Mouse (Mus musculus): ENCODE measurements around the gene Axl.
"Not testable (repeated sequence)": the region's sequence is repeated elsewhere in the genome, so short reads cannot be mapped to it uniquely, and the experiment has no call there.

The Axl gene

DNA sequence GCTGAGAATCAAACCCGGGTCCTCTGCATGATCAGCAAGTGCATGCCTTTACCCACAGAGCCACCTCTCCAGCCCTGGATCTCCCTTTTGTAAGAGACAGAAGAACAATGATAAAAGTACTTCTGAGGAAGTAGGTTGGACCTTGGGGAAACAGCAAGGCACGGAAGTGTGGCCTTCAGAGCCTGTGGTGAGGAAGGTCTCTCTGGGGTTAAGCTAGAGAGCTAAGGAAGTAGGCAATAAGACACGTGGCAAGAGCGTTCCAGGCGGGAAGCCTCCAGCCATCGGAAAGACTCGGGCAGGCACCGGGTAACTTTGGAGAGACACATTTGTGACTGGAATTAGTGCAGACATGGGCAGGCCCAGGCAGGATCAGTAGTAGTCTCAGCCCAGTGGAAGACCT, 6.3 kb upstream of the Axl start:
- CTCF ChIA-PET = no interaction called here

DNA sequence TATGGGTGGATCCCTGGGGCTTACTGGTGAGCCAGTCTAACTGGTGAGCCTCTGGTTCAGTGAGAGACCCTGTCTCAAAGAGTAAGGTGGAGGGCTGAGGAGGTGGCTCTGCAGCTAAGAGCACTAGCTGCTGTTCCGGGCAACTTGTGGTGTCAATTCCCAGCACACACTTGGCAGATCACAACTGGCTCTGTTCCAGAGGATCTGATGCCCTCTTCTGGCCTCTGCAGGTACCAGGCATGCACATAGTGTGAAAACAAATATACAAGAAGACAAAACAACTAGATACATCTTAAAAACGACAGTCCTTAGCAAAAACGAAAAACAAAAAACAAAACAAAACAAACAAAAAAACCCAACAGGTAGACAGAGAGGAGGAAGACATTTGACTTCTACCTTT, 5.2 kb upstream of the Axl start:
- CTCF ChIA-PET = no interaction called here

DNA sequence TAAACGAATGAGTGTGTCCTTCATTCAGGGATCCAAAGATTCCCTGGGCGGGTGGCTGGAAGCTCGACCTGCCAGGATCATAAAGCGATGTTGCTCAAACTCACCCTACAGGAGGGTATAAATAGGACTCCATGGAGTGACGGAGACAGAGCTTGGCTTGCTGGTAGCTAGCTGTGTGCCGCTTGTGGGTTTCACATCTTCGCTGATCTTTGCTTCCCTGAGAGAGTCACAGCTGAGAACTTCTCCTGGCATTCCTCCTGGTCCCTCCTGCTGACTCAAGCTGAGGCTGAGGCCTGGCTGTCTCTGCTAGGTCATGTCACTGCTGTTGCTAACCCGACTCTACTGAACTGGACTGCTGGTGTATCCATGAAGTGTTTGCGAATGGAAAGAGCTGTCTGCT, 4.5 kb upstream of the Axl start:
- CTCF ChIA-PET = not testable (repeated sequence)

DNA sequence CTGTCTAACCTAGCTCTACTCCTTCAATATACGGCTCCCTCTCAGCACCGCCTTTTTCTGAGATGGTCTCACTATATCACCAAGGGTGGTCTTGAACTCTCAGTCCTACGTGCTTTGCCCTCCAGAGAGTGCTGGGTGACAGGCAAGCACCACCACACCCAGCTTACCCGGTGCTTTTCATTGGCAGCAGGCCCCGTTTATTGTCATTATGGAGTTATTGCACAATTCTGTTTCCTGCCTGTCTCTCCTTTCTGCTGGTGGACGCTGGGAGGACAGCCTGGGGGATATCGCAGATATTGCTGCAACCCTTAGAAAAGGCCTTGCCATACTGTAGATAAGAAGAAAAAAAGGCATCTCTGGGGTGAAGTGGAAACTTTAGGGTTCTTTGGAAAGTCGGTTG, 2.1 kb upstream of the Axl start:
- CTCF ChIA-PET = no interaction called here

DNA sequence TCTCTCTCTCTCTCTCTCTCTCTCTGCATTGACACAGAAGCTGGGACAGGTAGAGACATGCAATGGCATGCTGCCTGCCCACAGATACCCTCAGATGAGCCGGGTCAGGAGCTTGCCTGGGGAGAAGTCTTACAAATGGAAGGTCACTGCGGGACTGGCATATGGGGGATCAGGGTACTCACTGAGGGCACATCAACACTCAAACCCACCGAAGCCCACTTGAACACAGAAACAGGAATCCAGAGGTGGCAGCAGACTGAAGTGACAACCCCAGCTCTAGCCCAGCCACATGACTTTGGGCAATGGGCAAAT, 580 bp upstream of the Axl start:
- CTCF ChIA-PET = no interaction called here

DNA sequence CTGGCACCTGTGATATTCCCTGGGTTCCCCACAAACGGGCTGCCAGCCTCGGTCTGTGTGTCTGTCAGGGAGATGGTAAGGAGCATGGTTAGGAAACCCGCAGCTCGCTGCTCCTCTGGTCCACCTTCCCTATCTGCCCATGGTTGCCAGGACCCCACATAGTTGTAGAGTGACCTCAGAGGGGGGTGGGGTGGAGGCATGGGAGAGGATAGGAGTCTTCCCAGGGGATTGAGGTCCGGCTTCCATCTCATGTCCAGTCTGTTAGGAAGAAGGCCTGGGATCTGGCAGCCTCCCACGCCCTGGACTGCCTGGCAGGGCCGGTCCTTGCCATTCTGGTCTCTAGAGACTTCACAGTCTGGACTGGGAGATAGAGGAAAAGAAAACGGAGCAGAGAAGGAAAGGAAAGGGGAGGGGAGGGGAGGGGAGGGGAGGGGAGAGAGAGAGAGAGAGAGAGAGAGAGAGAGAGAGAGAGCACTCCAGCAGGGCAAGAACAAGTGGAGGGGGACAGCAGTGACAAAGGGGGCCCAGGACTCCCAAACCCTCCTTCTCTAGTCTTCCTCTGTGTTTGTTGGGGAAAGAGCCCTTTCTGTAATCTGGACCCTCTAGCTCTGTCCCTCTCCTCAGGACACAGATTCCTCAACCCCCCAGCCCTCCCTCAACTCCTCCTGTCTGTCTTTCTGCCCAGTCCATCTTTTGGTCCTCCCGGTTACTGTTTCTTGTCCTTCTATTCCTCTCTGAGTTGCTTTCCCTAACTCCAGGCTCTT, 867 bp downstream of the Axl start:
- CTCF ChIA-PET = no interaction called here

DNA sequence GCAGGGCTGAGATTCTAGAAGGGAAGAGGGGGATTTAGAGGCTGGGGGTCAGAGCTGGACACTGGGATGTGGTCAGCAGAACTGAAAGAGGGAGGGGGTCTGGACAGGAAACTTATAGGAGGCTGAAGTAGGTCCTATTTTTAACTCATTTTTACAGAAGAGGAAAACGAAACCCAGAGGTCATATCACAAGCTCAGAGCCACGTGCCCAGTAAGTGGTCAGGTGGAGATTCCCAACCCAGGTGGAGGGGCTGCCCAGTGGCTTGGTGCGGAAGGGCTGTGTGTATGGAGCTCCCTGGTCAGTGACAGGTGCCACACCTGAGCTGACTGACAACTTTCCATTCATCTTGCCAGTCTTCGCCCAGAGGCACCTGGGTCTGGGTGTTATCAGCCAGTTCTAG, 1.5 kb downstream of the Axl start:
- CTCF ChIA-PET = no interaction called here

DNA sequence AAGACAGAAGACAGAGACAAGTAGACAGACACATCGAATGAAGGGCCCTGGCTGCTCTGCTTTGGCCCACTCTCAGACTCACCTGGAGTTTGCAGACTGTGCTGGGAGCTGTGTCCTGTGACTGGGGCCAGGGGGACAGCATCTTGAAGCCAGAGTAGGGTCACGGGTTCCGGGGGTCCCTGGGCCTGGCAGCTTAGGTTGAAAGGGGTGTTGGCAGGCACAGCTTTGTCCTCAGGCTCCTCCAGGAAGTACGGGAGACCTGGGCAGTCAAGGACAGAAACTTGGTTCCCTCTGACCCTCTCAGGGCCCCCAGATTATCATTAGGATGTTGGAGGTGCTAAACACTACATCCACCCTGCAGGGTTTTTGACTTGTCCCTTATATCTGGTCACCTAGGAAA, 2.8 kb downstream of the Axl start:
- CTCF ChIA-PET = no interaction called here

DNA sequence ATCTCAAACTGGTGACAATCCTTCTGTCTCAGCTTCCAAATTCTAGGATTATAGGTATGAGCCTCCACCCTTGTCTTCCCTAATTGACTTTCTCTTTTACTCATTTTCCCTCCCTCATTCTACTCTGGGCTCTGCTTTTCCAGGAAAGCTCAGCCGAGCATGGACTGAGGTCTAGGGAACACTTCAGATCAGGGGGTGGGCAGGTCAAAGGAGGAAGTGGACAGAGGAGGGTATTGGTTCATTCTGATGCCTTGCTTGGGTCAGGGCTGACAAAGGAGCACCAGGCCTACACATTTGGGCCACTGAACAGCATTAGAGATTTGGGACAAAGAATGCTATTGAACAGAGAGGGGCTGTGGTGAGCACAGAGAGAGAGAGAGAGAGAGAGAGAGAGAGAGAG, 3.7 kb downstream of the Axl start:
- CTCF ChIA-PET = no interaction called here

DNA sequence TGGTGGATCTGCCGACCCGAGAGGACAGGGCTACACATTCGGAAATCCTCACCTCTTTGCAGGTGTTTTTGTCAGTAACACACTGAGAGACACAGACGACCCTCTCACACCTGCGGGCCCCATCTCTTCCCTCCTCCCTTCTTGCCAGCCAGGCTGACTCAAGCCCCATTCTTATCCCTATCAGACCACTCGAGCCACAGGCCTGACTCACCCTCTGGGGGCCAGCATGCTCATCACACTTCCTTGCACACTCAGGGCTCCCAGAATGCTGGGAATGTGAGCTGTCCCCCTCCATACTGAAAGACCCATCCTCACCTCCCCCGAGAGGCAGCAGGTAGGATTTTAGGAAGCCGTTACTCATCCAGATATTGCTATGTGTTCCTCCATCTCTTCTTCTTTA, 4.8 kb downstream of the Axl start:
- CTCF ChIA-PET = no interaction called here

DNA sequence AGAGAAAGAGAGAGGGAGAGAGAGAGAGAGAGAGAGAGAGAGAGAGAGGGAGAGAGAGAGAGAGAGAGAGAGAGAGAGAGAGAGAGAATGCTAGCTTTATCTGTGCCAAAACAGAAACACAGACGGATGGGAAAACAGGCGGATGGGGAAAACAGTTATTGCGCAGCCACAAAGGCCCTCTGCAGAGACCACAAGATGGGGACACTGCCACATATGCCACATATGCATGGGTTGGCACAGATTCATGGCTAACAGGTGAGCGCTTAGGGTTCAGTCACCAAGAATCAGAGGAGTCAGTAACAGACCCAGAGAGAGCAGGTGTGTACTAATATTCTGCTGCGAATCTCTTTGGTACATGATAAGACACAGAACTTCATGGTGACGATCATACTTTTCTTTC, 5.8 kb downstream of the Axl start:
- CTCF ChIA-PET = no interaction called here

DNA sequence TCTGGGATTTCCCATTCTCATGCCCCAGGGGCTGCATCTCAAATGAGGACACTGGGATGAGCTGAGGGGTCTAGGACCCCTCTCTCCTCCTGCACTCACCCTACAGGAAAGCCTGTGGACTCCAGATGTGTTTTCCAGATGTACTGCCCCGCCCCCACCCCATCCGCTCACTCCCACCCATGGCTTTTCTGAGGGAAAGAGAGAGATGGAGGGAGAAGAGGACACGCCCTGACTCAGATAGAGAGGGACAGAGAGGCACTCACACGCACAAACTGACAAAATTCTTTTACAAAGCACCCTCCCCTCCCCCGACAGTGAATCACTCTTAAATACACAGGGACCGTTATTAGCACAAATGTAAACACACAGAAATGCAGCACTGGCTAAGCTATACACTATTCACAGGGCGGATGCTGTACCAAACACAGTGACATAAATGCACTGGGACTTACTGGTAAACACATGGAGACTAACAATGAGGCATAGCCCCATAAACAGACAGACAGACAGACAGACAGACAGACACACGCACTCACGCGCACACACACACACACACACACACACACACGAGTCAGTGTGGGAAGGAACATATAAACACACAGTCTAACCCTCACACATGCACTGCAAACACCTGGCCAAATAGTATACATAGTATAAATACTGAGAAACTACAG, 6.4 kb downstream of the Axl start:
- CTCF ChIA-PET = no interaction called here

DNA sequence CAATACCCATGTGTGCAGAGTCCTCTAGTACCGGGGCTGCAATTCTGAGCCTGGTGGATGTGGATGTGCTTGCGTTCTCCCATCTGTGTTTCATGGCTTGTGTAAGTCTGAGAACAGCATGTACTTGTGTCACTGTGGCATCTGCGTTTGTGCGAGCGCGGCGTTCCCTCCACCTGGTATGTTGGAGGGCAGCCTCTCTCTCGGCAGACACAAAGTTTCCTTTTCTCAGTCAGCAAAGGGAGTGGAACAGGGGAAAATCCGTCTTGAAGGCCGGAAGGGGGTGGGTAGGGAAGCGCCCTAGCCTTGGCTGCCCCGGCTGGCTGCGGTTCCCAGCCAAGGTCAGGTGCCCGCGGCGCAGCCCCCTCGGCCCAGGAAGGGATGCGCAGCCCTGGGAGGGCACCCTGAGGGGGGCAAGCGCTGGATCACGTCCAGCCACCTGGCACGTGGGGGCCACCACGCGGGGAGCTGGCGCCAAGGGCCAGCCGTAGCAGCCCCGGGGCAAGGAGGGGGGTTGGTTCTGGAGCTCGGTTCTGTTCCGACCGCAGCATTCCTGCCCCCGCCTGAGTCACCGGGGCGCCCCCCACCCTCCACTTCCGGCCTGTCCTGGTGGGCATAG, 7.1 kb downstream of the Axl start:
- CTCF ChIA-PET = no interaction called here

DNA sequence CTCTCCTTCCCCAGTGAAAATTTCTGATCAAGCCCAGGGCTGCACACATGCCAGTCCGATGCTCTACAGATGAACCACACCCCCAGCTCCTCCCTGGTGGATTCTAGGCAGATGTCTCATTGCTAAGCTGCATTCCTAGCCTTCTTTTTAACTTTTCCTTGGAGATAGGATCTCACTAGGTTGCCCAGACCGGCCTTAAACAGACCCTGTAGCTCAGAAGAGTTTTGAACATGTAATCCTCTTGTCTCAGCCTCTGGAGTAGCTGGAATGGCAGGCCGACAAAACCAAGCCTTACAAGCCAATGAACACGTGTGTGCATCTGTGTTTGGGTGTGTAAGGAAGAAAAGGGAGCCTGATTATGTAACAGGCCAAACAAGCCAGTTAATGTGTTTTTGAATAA, 7.8 kb downstream of the Axl start:
- CTCF ChIA-PET = no interaction called here

DNA sequence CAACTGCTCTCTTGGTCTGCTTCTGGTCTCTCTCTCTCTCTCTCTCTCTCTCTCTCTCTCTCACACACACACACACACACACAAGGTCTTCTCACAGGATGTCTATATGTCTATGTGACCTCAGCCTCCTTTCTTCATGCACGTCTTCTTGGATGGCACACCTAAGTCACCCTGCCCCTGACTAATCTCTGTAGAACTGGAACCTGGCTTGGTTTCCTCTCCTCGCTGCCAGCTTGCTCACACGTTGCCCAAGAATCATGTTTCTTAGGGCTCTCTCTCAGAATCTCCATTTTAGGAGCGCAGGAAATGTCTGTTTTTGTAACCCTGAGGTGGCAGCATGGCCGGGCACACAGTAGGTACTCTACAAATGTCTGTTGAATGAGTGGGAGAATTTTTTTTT, 8.5 kb downstream of the Axl start:
- CTCF ChIA-PET = no interaction called here

DNA sequence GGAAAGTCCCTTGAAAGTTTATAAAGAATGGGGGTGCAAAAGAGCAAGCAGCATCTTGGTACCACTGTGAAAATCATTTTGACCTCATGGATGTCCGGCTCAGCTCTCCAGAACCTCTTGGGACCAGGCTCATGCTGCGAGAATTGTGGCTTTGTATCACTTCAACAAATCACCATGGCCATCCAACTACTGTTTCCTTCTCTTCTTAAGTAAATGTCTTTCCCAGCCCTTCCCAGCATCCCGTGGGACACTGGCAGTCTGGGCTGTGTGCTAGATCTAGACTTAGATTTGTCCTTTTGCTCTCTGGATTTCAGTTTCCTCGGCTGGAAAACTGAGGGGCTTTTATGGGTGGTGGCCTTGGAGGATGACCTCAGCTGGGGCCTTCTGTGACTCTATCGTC, 20.3 kb downstream of the Axl start:
- CTCF ChIA-PET = no interaction called here

DNA sequence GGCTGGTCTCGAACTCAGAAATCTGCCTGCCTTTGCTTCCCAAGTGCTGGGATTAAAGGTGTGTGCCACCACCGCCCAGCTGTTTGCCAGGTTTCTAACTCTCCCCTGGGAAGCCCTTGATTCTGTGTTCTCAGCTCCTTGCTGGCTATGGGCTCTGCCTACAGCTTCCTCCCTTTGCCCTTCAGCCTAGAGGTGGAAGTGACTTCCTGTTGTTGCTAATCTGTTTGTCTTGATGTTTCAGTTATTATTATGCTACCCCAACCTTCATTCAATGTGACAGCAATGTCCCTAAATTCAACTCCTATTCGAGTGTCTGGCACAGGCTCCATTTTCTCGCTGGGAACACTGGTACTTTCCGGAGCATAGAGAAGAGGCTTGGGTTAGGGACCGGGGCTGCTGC, 22.4 kb downstream of the Axl start:
- CTCF ChIA-PET = interaction anchor here (0.6 kb wide), 1 partner anchor 45 kb away, joined by 3 read pairs; no protein-coding TSS in a partner anchor

DNA sequence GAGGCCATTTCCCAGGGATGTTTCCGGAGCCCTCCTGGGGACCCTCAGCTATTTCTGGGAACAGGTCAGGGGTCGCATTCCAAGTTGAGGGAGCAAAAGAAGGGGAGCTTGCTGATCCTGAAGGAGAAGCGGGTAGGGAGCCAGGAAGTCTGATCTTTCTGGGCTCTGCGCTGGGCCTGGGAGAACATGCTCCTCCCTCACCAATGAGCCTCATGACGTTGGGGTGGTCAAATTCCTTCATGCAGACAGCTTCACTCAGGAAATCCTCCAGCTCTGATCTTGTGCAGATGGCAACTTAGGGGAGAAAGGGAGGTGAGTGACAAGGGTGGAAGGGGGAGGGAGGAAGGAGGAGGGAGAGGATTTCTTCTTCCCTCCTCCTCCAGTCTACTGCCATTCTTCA, 24.3 kb downstream of the Axl start:
- CTCF ChIA-PET = interaction anchor here (0.6 kb wide), 1 partner anchor 10 kb away, joined by 4 read pairs; no protein-coding TSS in a partner anchor

DNA sequence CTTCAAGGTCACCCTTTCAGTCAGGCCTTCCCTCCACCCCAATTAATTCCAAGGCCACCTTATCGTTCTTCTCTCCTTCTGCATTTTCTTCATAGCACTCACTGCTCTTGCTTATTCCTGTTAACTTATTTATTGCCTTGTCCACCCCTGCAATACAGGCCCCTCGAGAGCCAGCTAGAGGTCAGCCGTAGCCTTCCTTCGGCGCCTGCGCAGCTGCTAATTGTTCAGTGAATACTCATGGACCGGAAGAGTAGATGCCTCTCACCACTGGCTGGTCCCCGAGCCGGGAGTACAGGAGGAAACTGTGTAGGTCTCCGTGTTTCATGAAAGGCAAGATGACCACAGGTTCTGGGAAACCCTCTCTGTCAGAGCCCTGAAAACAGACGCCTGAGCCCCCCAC, 24.8 kb downstream of the Axl start:
- CTCF ChIA-PET = no interaction called here

DNA sequence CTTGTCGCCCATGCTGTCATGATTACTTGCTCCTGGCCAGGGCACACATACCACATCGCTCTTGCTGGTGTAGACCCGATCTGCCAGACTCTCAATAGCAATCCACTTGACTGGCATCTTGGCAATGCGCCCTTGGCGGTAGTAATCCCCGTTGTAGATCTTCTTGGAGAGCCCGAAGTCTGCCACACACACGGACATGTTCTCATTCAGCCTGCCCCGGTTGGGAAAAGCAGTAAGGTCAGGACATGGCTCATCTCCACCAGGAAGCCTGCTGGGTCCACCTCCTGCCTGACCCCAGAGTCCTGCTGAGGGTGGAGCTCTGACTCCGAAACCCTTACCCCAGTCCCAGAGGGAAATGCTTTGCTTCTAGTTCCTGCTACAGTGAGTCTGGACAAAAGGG, 27.2 kb downstream of the Axl start:
- CTCF ChIA-PET = interaction anchor here (0.6 kb wide), 1 partner anchor 63 kb away, joined by 6 read pairs; no protein-coding TSS in a partner anchor

DNA sequence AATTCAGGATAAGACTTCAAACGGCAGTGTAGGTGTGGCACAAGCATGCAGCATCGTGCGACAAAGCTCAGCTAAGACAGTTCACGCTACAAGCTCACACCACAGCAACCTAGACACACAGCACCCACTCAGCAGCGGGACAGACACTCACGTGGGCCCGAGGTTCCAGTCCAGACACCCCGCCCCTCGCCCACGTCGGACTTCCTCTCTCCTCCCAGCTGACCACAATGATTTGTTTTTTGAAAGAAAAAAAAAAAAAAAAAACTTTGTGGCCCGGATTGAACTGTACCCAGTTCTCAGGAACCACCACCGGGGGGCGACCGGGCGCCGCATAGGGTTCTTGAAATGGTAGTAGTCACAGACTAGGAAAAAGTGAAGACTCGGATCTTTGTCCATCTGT, 32.5 kb downstream of the Axl start:
- CTCF ChIA-PET = interaction anchor here (0.6 kb wide), 1 partner anchor 16 kb away, joined by 3 read pairs; no protein-coding TSS in a partner anchor

DNA sequence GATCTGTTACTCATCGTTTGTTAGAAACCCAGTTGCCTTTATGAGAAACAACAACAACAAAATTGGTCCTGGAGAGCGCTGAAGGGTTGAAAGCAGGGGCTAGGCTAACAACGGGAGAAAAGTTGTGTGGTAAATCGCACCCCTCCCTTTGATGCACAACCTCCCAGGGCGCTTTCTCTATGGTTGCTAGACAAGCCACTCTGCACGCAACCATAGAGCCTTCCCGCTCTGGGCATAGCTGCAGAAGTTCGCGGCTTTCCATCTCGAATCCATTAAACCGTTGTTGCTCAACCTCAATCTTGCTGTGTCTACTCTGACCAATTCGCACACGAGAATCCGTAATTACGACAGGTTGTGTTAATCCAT, 33.1 kb downstream of the Axl start:
- CTCF ChIA-PET = interaction anchor here (0.6 kb wide), 1 partner anchor 15 kb away, joined by 3 read pairs; no protein-coding TSS in a partner anchor

DNA sequence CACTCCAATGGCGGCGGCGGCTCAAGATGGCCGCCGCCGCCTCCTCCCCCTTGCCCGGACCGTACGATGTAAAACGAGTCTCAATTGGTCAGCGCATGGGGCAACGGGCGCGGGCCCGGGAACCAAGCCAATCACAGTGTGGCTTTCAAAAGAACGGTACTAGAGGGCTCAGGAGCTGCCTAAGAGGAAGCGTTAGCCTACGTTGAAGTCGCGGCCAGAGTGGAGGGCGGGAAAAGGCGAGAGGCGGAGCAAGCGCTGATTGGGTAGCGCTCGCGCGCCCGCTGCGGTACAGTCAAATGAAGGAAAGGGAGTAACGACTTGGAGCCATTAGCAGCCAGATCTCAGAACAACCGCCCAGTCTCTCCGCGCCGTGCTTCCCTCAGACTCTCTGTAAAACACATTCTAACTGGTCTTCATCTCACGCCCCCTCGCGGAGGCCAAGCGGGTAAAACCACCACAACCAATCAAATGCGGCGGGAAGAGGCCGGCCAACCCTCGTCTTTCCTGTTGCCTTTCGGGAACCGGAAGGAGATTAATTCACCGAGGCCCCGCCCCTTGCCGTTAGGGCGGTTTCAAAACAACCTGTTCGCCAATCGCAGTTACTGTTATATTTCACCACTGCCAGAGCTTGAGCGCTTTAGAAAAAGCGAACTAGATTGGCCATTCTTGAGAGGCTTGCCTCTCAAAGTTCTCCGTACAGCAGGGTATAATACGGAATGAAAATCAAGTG, 33.6 kb downstream of the Axl start, which contains the start of gene Hnrnpul1:
Gene Hnrnpul1, minus strand, starts transcription at position 20 of the 730 bp plus-strand sequence.
- CTCF ChIA-PET = interaction anchor here (0.6 kb wide), 1 partner anchor 68 kb away, joined by 4 read pairs; no protein-coding TSS in a partner anchor
